Mouse (Mus musculus) liver, embryonic 12.5 days (tissue): Measurements from ENCODE around the gene Cfap65. TPM values are rescaled to one million over a fixed set of nuclear protein-coding genes. Genes with fewer than 3 reads are reported as not detected.

Experiments
- ATAC-seq: fragments of 200-750 bp; cut with Nextera tagmentation; 2 replicates; pipeline ENCODE4 v1.8.0; 2017; ENCODE audit warnings: moderate number of reproducible peaks, mild to moderate bottlenecking, moderate library complexity
- H3K27ac ChIP-seq: fragments of 300-500 bp; sonication (generic); 2 replicates; pipeline ENCODE4 v1.5.1; 2016; ENCODE audit warnings: mild to moderate bottlenecking
- H3K27me3 ChIP-seq: fragments of 300-500 bp; sonication (generic); replicated peaks from 2 replicates; pipeline ENCODE4 v1.6.1; 2016; ENCODE audit warnings: mild to moderate bottlenecking, moderate library complexity
- H3K36me3 ChIP-seq: fragments of 300-500 bp; sonication (generic); 2 replicates; pipeline ENCODE4 v1.6.1; 2016; ENCODE audit warnings: mild to moderate bottlenecking, moderate library complexity
- H3K4me1 ChIP-seq: fragments of 300-500 bp; sonication (generic); 2 replicates; pipeline ENCODE4 v1.6.1; 2016
- H3K4me2 ChIP-seq: fragments of 300-500 bp; sonication (generic); 2 replicates; pipeline ENCODE4 v1.6.1; 2016; ENCODE audit warnings: mild to moderate bottlenecking, moderate library complexity
- H3K4me3 ChIP-seq: fragments of 300-500 bp; sonication (generic); 2 replicates; pipeline ENCODE4 v1.5.1; 2016; ENCODE audit warnings: mild to moderate bottlenecking, moderate library complexity
- H3K9ac ChIP-seq: fragments of 300-500 bp; sonication (generic); 2 replicates; pipeline ENCODE4 v1.6.1; 2016; ENCODE audit warnings: mild to moderate bottlenecking, moderate library complexity
- H3K9me3 ChIP-seq: fragments of 300-500 bp; sonication (generic); replicated peaks from 2 replicates; pipeline ENCODE4 v1.6.1; 2016; ENCODE audit warnings: mild to moderate bottlenecking, moderate library complexity
- WGBS: fragments of 180-500 bp; shearing (Covaris S2); methylation state at CpG from one replicate; pipeline ENCODE4 v1.1.7; 2016; ENCODE audit not compliant: insufficient replicate concordance; 5-methylcytosine and 5-hydroxymethylcytosine counted together
- polyA plus RNA-seq: library from polyadenylated mRNA; unstranded; fragments of >200 nt; fragmentation: Nextera tagmentation; extraction: Ambion mirVana; gene quantifications from 2 replicates; pipeline ENCODE4 v1.2.1, GENCODE M21; 2016

Cfap65 gene
- not detected in 2 replicates for polyA plus RNA-seq

GRCm38 (mm10) chr1:74935402-74935801 is at the start of gene Cfap65:
Gene Cfap65, minus strand, starts transcription at chr1:74935599.
- H3K36me3 ChIP-seq, result no peaks in the 10 kb centered on the region
- 3% methylated on average over 18 of the region's 18 CpGs for WGBS
- ATAC-seq, result no peak
- no peaks in the 10 kb centered on the region for H3K4me1 ChIP-seq
- H3K4me3 ChIP-seq, result no peak within 1 kb of the TSS
- 0 out of 2 replicates have a peak within 1 kb of the TSS, but pooled peaks have one; percentile 14 for H3K4me2 ChIP-seq
- no peak within 1 kb of the TSS for H3K27ac ChIP-seq
- H3K9ac ChIP-seq, result no peak within 1 kb of the TSS
- no peaks in the 10 kb centered on the region for H3K9me3 ChIP-seq
- peaks cover 59% of the 10 kb centered on the region for H3K27me3 ChIP-seq

DNA sequence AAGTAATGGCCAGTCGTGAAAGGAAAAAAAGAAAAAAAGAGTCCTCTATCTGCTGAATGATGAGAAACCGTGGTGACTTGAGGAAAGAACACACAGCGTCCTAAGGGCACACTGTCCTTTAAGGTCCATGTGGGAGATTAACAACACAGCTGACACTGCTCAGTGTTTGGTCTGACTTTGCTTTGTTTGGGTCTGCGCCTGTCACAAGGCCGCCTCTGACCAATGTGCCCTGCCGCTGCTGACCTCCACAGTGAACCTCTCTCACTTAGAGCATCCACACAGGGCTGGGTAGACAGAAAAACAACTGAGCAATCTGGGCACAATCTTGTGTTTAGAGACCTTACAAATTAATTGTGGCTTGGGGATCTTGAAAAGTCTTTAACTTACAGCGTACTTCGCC is 41.6 kb upstream of the Cfap65 start:
- Histone ChIP-seq H3K9ac (no peak overlapping the region), H3K4me1 (no peaks in the 10 kb centered on the region), H3K4me3 (no peak overlapping the region), H3K27ac (no peak overlapping the region), H3K27me3 (no peaks in the 10 kb centered on the region), H3K9me3 (no peaks in the 10 kb centered on the region), H3K36me3 (no peaks in the 10 kb centered on the region), H3K4me2 (no peak overlapping the region)
- WGBS, result 68% methylated on average over 8 of the region's 8 CpGs
- ATAC-seq, result no peak

- Histone ChIP-seq H3K27ac (no peak overlapping the region), H3K4me3 (no peak overlapping the region)
Observed at GRCm38 (mm10) chr1:74975936-74976335, 40.5 kb upstream of the Cfap65 start.

GRCm38 (mm10) chr1:74973590-74973989 is 38.2 kb upstream of the Cfap65 start:
- no peaks in the 10 kb centered on the region for H3K4me1 ChIP-seq
- H3K27ac ChIP-seq, result no peak overlapping the region
- WGBS, result 61% methylated on average over 6 of the region's 6 CpGs
- H3K9me3 ChIP-seq, result no peaks in the 10 kb centered on the region
- no peaks in the 10 kb centered on the region for H3K27me3 ChIP-seq
- no peak overlapping the region for H3K9ac ChIP-seq
- no peak overlapping the region for H3K4me3 ChIP-seq
- H3K36me3 ChIP-seq, result no peaks in the 10 kb centered on the region
- H3K4me2 ChIP-seq, result no peak overlapping the region
- no peak for ATAC-seq

More at GRCm38 (mm10) chr1:74975936-74976335, 40.5 kb upstream of the Cfap65 start:
- H3K9me3 ChIP-seq, result no peaks in the 10 kb centered on the region
- H3K36me3 ChIP-seq, result no peaks in the 10 kb centered on the region
- H3K27me3 ChIP-seq, result no peaks in the 10 kb centered on the region
- H3K4me1 ChIP-seq, result no peaks in the 10 kb centered on the region
- 65% methylated on average over 1 of the region's 1 CpGs for WGBS
- no peak overlapping the region for H3K4me2 ChIP-seq
- H3K9ac ChIP-seq, result no peak overlapping the region
- no peak for ATAC-seq

GRCm38 (mm10) chr1:74971353-74972050 is 36.1 kb upstream of the Cfap65 start:
- H3K27me3 ChIP-seq, result no peaks in the 10 kb centered on the region
- H3K27ac ChIP-seq, result no peak overlapping the region
- H3K36me3 ChIP-seq, result no peaks in the 10 kb centered on the region
- 51% methylated on average over 4 of the region's 4 CpGs for WGBS
- no peak overlapping the region for H3K4me3 ChIP-seq
- no peak overlapping the region for H3K9ac ChIP-seq
- no peaks in the 10 kb centered on the region for H3K4me1 ChIP-seq
- ATAC-seq, result peak; percentile 62
- H3K9me3 ChIP-seq, result no peaks in the 10 kb centered on the region
- H3K4me2 ChIP-seq, result no peak overlapping the region

DNA sequence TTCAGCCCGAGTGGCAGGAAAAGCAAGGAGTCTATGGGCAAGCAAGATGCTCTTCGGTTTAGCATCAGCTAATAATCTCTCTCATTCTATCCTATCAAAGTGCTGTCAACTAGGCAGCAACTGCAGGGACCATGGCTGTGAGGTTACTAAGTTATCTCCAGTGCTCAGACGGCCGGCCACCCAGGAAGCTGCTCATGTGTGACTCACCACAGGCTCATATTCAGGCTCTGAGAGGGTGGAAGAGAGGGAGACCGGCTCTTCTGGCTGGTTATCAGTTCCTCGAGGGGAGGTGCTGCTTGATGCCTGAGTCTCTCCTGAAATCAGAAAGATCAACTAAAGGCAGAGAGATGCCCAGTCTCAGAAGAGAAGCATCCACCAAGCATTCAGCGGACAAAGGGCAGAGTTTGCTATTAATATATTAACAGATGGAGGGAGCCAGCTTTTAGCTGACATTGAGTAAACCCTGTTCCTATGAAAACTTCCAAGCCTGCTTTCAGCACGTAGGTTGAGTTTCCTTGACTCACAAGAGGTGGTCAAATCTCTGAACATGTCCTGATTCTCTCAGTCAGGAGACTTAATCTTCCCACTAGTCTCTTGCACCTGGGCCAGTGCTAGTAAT is 32.7 kb upstream of the Cfap65 start:
- Histone ChIP-seq H3K27me3 (no peaks in the 10 kb centered on the region), H3K9me3 (no peaks in the 10 kb centered on the region), H3K27ac (no peak overlapping the region), H3K36me3 (no peaks in the 10 kb centered on the region), H3K4me2 (no peak overlapping the region), H3K4me1 (0 out of 2 replicates have a peak, but pooled peaks cover 5% of the 10 kb centered on the region), H3K9ac (no peak overlapping the region), H3K4me3 (no peak overlapping the region)
- ATAC-seq, result no peak
- 29% methylated on average over 8 of the region's 8 CpGs for WGBS

GRCm38 (mm10) chr1:74964494-74965215 is 29.3 kb upstream of the Cfap65 start:
- Histone ChIP-seq H3K4me2 (peak overlapping the region; percentile 36), H3K4me3 (no peak overlapping the region), H3K9ac (peak overlapping the region; percentile 33), H3K9me3 (no peaks in the 10 kb centered on the region), H3K27me3 (peaks cover 6% of the 10 kb centered on the region), H3K27ac (no peak overlapping the region), H3K36me3 (no peaks in the 10 kb centered on the region), H3K4me1 (0 out of 2 replicates have a peak, but pooled peaks cover 9% of the 10 kb centered on the region)
- 25% methylated on average over 16 of the region's 16 CpGs for WGBS
- peak; percentile 39 for ATAC-seq

DNA sequence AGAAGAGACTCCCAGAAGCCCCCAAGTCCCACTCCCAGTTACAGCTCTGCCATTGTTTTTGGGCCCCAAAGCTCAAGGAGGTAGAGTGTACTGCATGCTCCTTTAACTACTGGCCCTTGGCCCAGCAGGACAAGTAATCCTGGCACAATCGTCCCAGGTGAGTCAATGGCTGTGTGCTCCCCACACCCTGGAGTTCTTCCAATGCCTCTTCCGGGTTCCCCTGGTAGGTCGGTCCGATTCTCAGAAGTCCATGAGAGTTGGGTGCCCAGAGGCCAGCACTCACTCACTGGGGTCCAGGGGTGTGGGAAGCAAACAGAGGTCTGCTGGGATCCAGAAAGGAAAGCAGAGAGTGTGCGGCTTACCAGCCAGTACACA is 27.4 kb upstream of the Cfap65 start:
- Histone ChIP-seq H3K9me3 (no peaks in the 10 kb centered on the region), H3K4me1 (0 out of 2 replicates have a peak, but pooled peaks cover 9% of the 10 kb centered on the region), H3K4me3 (no peak overlapping the region), H3K4me2 (no peak overlapping the region), H3K27me3 (peaks cover 18% of the 10 kb centered on the region), H3K27ac (0 out of 2 replicates have a peak overlapping the region, but pooled peaks have one; percentile 16), H3K36me3 (no peaks in the 10 kb centered on the region), H3K9ac (no peak overlapping the region)
- WGBS, result 69% methylated on average over 5 of the region's 5 CpGs
- ATAC-seq, result no peak

DNA sequence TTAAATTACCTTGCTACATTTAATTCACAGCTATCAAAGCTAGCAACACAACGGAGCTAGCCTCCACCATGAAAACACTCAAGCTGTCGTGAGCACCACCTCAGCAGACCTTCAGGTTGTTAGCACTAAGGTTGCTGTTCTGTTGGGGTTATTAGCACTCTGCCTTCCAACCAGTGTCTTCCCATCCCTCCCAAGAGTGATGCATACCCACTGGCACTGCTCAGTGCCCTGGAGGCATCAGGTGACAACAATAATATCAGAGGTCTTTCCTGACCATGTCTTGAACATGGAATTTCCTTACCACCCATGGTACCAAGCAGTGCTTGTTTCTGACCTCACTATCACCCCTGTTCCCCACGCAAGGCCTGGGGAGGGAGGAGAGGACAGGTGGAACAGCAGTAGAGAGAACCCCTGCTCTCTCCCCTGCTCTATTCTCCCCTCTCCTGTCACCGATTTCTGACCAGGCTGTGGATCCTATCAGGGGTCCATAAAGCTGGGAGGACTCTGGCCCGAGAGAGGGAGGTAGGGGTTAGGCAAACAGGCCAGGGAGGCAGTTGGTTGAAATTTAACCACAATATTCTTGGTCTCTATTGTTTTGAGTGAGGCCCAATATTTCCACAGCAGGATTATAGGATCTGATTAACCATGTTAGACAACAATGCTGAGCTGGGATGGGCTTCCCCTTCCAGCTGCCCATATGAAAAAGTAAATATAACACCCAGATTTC is 26.9 kb upstream of the Cfap65 start:
- no peak overlapping the region for H3K4me3 ChIP-seq
- H3K27ac ChIP-seq, result peak overlapping the region; percentile 65
- H3K4me2 ChIP-seq, result no peak overlapping the region
- ATAC-seq, result peak; percentile 55
- peaks cover 23% of the 10 kb centered on the region for H3K27me3 ChIP-seq
- 38% methylated on average over 5 of the region's 5 CpGs for WGBS
- no peaks in the 10 kb centered on the region for H3K36me3 ChIP-seq
- H3K9ac ChIP-seq, result no peak overlapping the region
- no peaks in the 10 kb centered on the region for H3K9me3 ChIP-seq
- 0 out of 2 replicates have a peak, but pooled peaks cover 9% of the 10 kb centered on the region for H3K4me1 ChIP-seq

GRCm38 (mm10) chr1:74961722-74962121 is 26.3 kb upstream of the Cfap65 start:
- no peak overlapping the region for H3K9ac ChIP-seq
- 68% methylated on average over 7 of the region's 7 CpGs for WGBS
- no peak overlapping the region for H3K4me2 ChIP-seq
- no peaks in the 10 kb centered on the region for H3K9me3 ChIP-seq
- H3K4me1 ChIP-seq, result 0 out of 2 replicates have a peak, but pooled peaks cover 9% of the 10 kb centered on the region
- H3K36me3 ChIP-seq, result no peaks in the 10 kb centered on the region
- 0 out of 2 replicates have a peak overlapping the region, but pooled peaks have one; percentile 65 for H3K27ac ChIP-seq
- ATAC-seq, result peak; percentile 40; the same call in 1 of the 2 replicates
- H3K4me3 ChIP-seq, result no peak overlapping the region
- H3K27me3 ChIP-seq, result peaks cover 29% of the 10 kb centered on the region

DNA sequence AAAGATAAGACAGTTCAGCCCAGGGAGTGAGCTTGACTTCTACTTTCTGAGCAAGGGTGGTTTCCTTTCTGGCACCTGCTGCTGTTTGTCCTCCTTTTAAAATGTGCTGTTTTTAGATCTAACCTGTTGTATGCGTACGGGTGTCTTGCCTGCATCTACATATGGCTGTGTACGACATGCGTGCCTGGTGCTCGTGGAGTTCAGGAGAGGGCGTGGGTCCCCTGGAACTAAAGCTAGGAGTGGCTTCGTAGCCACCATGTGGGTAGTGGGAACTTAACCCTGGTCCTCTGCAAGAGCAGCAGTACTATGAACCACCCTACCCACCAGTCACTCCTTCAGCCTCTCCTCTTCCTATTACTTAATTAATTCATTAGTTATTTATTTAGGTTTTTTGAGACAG is 24.7 kb upstream of the Cfap65 start:
- Histone ChIP-seq H3K36me3 (no peaks in the 10 kb centered on the region), H3K4me2 (no peak overlapping the region), H3K4me1 (0 out of 2 replicates have a peak, but pooled peaks cover 9% of the 10 kb centered on the region), H3K4me3 (no peak overlapping the region), H3K9me3 (no peaks in the 10 kb centered on the region), H3K27ac (no peak overlapping the region), H3K27me3 (peaks cover 41% of the 10 kb centered on the region), H3K9ac (no peak overlapping the region)
- no peak for ATAC-seq
- 63% methylated on average over 7 of the region's 7 CpGs for WGBS
